Mouse (Mus musculus): ENCODE results near the gene Mgmt. TPM values are rescaled to one million over a fixed set of nuclear protein-coding genes. Genes with fewer than 3 reads are reported as not detected.

Mgmt gene
- polyA plus RNA-seq, 1 experiment = 7.9 TPM

DNA sequence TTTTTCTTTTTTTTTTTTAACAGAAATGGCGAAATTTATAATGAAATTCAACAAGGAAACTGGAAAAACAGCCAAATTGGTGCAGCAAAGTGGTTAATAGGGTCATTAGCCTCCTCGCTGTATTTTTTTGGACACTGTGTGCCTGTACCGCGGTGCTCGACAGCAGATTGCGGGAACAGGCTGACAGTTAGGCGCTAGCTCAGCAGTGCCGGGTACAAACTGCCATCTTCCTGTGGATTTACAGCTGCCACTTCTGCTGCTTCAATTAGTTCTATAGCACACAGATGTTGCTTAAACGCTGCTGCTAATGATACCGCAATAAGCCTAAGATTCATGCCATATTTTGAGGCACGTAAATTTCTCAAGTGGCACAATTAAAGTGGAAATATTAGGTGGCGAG lies 252.7 kb downstream of the Mgmt start:
- no peaks in the 10 kb centered on the region for H3K4me1 ChIP-seq
- TF ChIP-seq FLI1 (IDR thresholded peaks at IDR 0.05; ENCODE audit: low read length) = no peak
- TF ChIP-seq GATA1 (IDR thresholded peaks at IDR 0.05; ENCODE audit: borderline replicate concordance, low read length) = no peak
- 0 out of 2 replicates have a peak, but pooled peaks cover 15% of the 10 kb centered on the region for H3K9me3 ChIP-seq
- peaks cover 2% of the 10 kb centered on the region for H3K27me3 ChIP-seq (replicated peaks)
- H3K36me3 ChIP-seq (replicated peaks; ENCODE audit: low read length) = no peaks in the 10 kb centered on the region
- H3K4me3 ChIP-seq (replicated peaks) = no peak overlapping the region

- Histone ChIP-seq H3K36me3 (replicated peaks; ENCODE audit: low read length) (no peaks in the 10 kb centered on the region), H3K9me3 (peaks cover 3% of the 10 kb centered on the region; the same call in 1 of the 2 replicates), H3K4me1 (no peaks in the 10 kb centered on the region), H3K4me3 (replicated peaks) (no peak overlapping the region), H3K27me3 (replicated peaks) (peaks cover 2% of the 10 kb centered on the region)
- TF ChIP-seq FLI1 (IDR thresholded peaks at IDR 0.05; ENCODE audit: low read length) = no peak
- TF ChIP-seq GATA1 (IDR thresholded peaks at IDR 0.05; ENCODE audit: borderline replicate concordance, low read length) = no peak
These were observed 257.4 kb downstream of the Mgmt start for GRCm38 (mm10) chr7:137151854-137152253.

GRCm38 (mm10) chr7:137154623-137155022 lies 260.2 kb downstream of the Mgmt start:
- TF ChIP-seq GATA1 (IDR thresholded peaks at IDR 0.05; ENCODE audit: borderline replicate concordance, low read length) (no peak), FLI1 (IDR thresholded peaks at IDR 0.05; ENCODE audit: low read length) (no peak)
- Histone ChIP-seq H3K4me3 (replicated peaks) (no peak overlapping the region), H3K36me3 (replicated peaks; ENCODE audit: low read length) (no peaks in the 10 kb centered on the region), H3K4me1 (no peaks in the 10 kb centered on the region), H3K27me3 (replicated peaks) (no peaks in the 10 kb centered on the region), H3K9me3 (peaks cover 3% of the 10 kb centered on the region; the same call in 1 of the 2 replicates)

DNA sequence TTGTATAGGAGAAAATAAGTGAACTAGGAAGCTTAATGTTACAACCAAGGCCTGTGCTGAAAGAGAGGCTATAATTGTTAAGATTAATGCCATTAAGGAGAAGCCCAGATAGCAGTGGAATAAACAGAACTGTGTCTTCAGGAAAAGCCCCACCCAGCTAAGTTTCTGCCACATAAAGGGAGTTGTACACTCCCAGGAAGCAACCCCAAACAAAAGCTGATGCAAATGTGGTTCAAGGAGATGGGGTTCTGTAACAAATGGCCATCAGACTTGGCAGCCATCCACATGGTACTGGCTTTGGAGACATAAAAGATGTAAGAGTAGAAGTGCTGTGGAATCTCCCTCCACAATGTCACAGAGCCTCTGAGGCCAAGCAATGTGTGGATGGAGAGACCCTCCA lies 264.7 kb downstream of the Mgmt start:
- Histone ChIP-seq H3K9me3 (no peaks in the 10 kb centered on the region), H3K27me3 (replicated peaks) (no peaks in the 10 kb centered on the region), H3K36me3 (replicated peaks; ENCODE audit: low read length) (no peaks in the 10 kb centered on the region), H3K4me1 (no peaks in the 10 kb centered on the region), H3K4me3 (replicated peaks) (no peak overlapping the region)
- TF ChIP-seq GATA1 (IDR thresholded peaks at IDR 0.05; ENCODE audit: borderline replicate concordance, low read length) = no peak
- TF ChIP-seq FLI1 (IDR thresholded peaks at IDR 0.05; ENCODE audit: low read length) = no peak

GRCm38 (mm10) chr7:137172278-137172677 lies 277.9 kb downstream of the Mgmt start:
- no peak overlapping the region for H3K4me3 ChIP-seq (replicated peaks)
- H3K36me3 ChIP-seq (replicated peaks; ENCODE audit: low read length) = no peaks in the 10 kb centered on the region
- H3K27me3 ChIP-seq (replicated peaks) = no peaks in the 10 kb centered on the region
- no peak for TF ChIP-seq GATA1 (IDR thresholded peaks at IDR 0.05; ENCODE audit: borderline replicate concordance, low read length)
- TF ChIP-seq FLI1 (IDR thresholded peaks at IDR 0.05; ENCODE audit: low read length) = no peak
- H3K4me1 ChIP-seq = no peaks in the 10 kb centered on the region
- H3K9me3 ChIP-seq = peaks cover 29% of the 10 kb centered on the region
